ENCODE assay signal across 13 mouse cellular contexts in the genomic region with DNA sequence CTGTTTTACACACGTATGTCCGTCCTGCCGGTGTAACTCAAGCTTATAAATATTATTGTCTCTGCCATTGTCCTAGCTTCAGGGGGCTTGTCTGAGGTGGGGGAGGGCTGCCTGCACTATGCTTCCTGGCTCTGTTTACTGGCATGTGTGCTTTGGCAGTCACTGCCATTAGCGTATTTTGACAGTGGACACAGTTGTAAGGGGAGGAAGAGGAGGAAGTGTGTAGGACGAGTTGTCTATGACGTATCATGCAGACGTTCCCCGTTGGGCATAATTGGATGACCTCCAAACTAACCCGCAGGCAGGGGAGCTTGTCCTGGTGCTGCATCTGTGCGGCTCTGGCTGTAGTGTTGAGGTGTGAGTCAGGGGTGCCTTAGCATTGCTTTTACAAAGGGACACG. TPM values are rescaled to one million over a fixed set of nuclear protein-coding genes. Genes with fewer than 3 reads are reported as not detected.
DNase-seq lines count a peak whose midpoint lies in the region; ATAC-seq lines count a peak whose summit lies in the region.
"Had no signal": no experiment of that assay in that cellular context is flagged by ENCODE, and none has a peak within 500 bp of the region (broad histone marks: within the 10 kb centered on the region; RNA-seq: fewer than 3 reads in every experiment).

No protein-coding gene starts in this region.

- peak; percentile 30; the same call in 1 of the 2 replicates for ATAC-seq in kidney, embryonic 15.5 days (replicated peaks; ENCODE audit: low FRiP score)

- no peaks in the 10 kb centered on the region for H3K9me3 ChIP-seq in kidney, embryonic 15.5 days (replicated peaks)
- no peaks in the 10 kb centered on the region for H3K9me3 ChIP-seq in megakaryocyte, embryonic 14.5 days
- H3K9me3 ChIP-seq: embryonic facial prominence, embryonic 15.5 days; limb, embryonic 12.5 days had no signal

- peaks cover 38% of the 10 kb centered on the region for H3K36me3 ChIP-seq in kidney, embryonic 15.5 days
- peaks cover 81% of the 10 kb centered on the region for H3K36me3 ChIP-seq in megakaryocyte, embryonic 14.5 days (replicated peaks; ENCODE audit: low read length)

- WGBS in kidney, embryonic 15.5 days, result 45% methylated on average over 11 of the region's 11 CpGs

- H3K9ac ChIP-seq in kidney, embryonic 15.5 days, result no peak overlapping the region
- H3K9ac ChIP-seq: embryonic facial prominence, embryonic 15.5 days; limb, embryonic 12.5 days had no signal

- H3K4me2 ChIP-seq in kidney, embryonic 15.5 days, result no peak overlapping the region
- H3K4me2 ChIP-seq: embryonic facial prominence, embryonic 15.5 days; limb, embryonic 12.5 days had no signal

- no peak overlapping the region for H3K4me3 ChIP-seq in kidney, embryonic 15.5 days (replicated peaks)
- peak overlapping the region; percentile 7 for H3K4me3 ChIP-seq in megakaryocyte, embryonic 14.5 days (replicated peaks)
- H3K4me3 ChIP-seq: embryonic facial prominence, embryonic 15.5 days; limb, embryonic 12.5 days had no signal

- DNase-seq in adrenal gland, postnatal 10 days, result peak; percentile 27
- no peak for DNase-seq in adrenal gland, adult 2 months
- no peak for DNase-seq in kidney, adult 18-20 months
- DNase-seq in heart, postnatal 10 days, result peak; percentile 33 to 40
- DNase-seq in cerebellum, postnatal 36 days, result no peak
- DNase-seq in thymus, postnatal 0 days (ENCODE audit: low spot score), result no peak
- DNase-seq: adrenal gland, adult 8-10 months; cerebellum, adult 9-10 months; right cerebral cortex, postnatal 25 days had no signal

- no peaks in the 10 kb centered on the region for H3K27me3 ChIP-seq in kidney, embryonic 15.5 days
- H3K27me3 ChIP-seq in megakaryocyte, embryonic 14.5 days (replicated peaks), result no peaks in the 10 kb centered on the region
- H3K27me3 ChIP-seq: embryonic facial prominence, embryonic 15.5 days; limb, embryonic 12.5 days had no signal

- H3K4me1 ChIP-seq in kidney, embryonic 15.5 days, result peaks cover 47% of the 10 kb centered on the region
- H3K4me1 ChIP-seq in megakaryocyte, embryonic 14.5 days, result peaks cover 91% of the 10 kb centered on the region

- H3K27ac ChIP-seq in kidney, embryonic 15.5 days, result 0 out of 2 replicates have a peak overlapping the region, but pooled peaks have one; percentile 7
- H3K27ac ChIP-seq: embryonic facial prominence, embryonic 15.5 days; limb, embryonic 12.5 days had no signal

- intact Hi-C loops in heart, postnatal 10 days (cut with DNase I), result no loop called here

RNA-seq across cellular contexts. Expression of a gene that starts 17.5 kb away (rescaled TPM):
- total RNA-seq in adrenal gland, postnatal 10 days (2021), result 10 to 100 TPM; 21.6 to 23.6 TPM
- 10 to 100 TPM; 14.3 to 25.7 TPM for total RNA-seq in adrenal gland, adult 2 months (2021)
- 4.2 and 5.6 TPM in 2 replicates for polyA plus RNA-seq in adrenal gland, adult 2 months (2012; rRNA removed)
- polyA plus RNA-seq in kidney, embryonic 15.5 days (2015; fragmentation: Nextera tagmentation; extraction: Ambion mirVana), result 11.0 and 13.6 TPM in 2 replicates
- 10 to 100 TPM; 27.9 to 29.5 TPM for total RNA-seq in heart, postnatal 10 days (2021)
- polyA plus RNA-seq in megakaryocyte, embryonic 14.5 days (2012; ENCODE audit: insufficient read depth, low replicate concordance), result 6.0 and 6.3 TPM in 2 replicates
- polyA plus RNA-seq in thymus, postnatal 0 days (2015; fragmentation: Nextera tagmentation; extraction: Ambion mirVana), result 24.1 and 26.0 TPM in 2 replicates

Comparison
In these comparisons a context has a peak if more than half of its experiments do, and no peak if none do; other contexts are left out.
1. DNase-seq: peak in adrenal gland, postnatal 10 days (single experiment) and heart, postnatal 10 days (2 of 2); none in adrenal gland, adult 2 months (single experiment), kidney, adult 18-20 months (single experiment), cerebellum, postnatal 36 days (0 of 2) and thymus, postnatal 0 days (single experiment).